Mouse (Mus musculus) neural tube, embryonic 11.5 days (tissue): ENCODE data around the gene Dlx4. TPM values are rescaled to one million over a fixed set of nuclear protein-coding genes. Genes with fewer than 3 reads are reported as not detected.
A peak's percentile ranks its signal among the peaks of the same experiment; 100 is the strongest.

Source experiments
- ATAC-seq: fragments of 200-750 bp; cut with Nextera tagmentation; 2 replicates; pipeline ENCODE4 v1.8.0; 2017; ENCODE audit warnings: moderate number of reproducible peaks, mild to moderate bottlenecking, moderate TSS enrichment, moderate library complexity; ENCODE audit not compliant: insufficient read depth, low FRiP score, low TSS enrichment
- DNase-seq: peaks from one replicate; pipeline ENCODE4 v3.0.0-alpha.2; 2015; ENCODE audit warnings: low spot score
- H3K27ac ChIP-seq: fragments of 300-500 bp; sonication (generic); 2 replicates; pipeline ENCODE4 v1.5.1; 2014; ENCODE audit warnings: low read depth, mild to moderate bottlenecking, low read length
- H3K27me3 ChIP-seq: fragments of 300-500 bp; sonication (generic); 2 replicates; pipeline ENCODE4 v1.6.1; 2014; ENCODE audit warnings: mild to moderate bottlenecking, low read length, mixed read lengths; ENCODE audit not compliant: control insufficient read depth, insufficient read depth
- H3K36me3 ChIP-seq: fragments of 300-500 bp; sonication (generic); 2 replicates; pipeline ENCODE4 v1.6.1; 2014; ENCODE audit warnings: mild to moderate bottlenecking, low read length, moderate library complexity, mixed read lengths; ENCODE audit not compliant: control insufficient read depth, insufficient read depth
- H3K4me1 ChIP-seq: fragments of 300-500 bp; sonication (generic); 2 replicates; pipeline ENCODE4 v1.6.1; 2014; ENCODE audit warnings: low read length, mixed read lengths; ENCODE audit not compliant: control insufficient read depth, insufficient read depth
- H3K4me2 ChIP-seq: fragments of 300-500 bp; sonication (generic); 2 replicates; pipeline ENCODE4 v1.6.1; 2014; ENCODE audit warnings: low read depth, mild to moderate bottlenecking, moderate library complexity
- H3K4me3 ChIP-seq: fragments of 300-500 bp; sonication (generic); 2 replicates; pipeline ENCODE4 v1.5.1; 2014; ENCODE audit warnings: low read depth, low read length
- H3K9ac ChIP-seq: fragments of 300-500 bp; sonication (generic); 2 replicates; pipeline ENCODE4 v1.6.1; 2014; ENCODE audit warnings: mild to moderate bottlenecking, low read length
- H3K9me3 ChIP-seq: fragments of 300-500 bp; sonication (generic); 2 replicates; pipeline ENCODE4 v1.6.1; 2016; ENCODE audit warnings: low read length; ENCODE audit not compliant: control insufficient read depth
- WGBS: fragments of 180-500 bp; shearing (Covaris S2); extraction: QIAGEN DNeasy Blood & Tissue Kit; methylation state at CpG from one replicate; pipeline ENCODE4 v1.1.7; 2014; 5-methylcytosine and 5-hydroxymethylcytosine counted together
- polyA plus RNA-seq: library from polyadenylated mRNA; unstranded; fragments of >200 nt; fragmentation: Nextera tagmentation; extraction: Ambion mirVana; gene quantifications from 2 replicates; pipeline ENCODE4 v1.2.1, GENCODE M21; 2014

The Dlx4 gene
- polyA plus RNA-seq, 1 experiment from 2014 or later: 0.11 TPM

DNA sequence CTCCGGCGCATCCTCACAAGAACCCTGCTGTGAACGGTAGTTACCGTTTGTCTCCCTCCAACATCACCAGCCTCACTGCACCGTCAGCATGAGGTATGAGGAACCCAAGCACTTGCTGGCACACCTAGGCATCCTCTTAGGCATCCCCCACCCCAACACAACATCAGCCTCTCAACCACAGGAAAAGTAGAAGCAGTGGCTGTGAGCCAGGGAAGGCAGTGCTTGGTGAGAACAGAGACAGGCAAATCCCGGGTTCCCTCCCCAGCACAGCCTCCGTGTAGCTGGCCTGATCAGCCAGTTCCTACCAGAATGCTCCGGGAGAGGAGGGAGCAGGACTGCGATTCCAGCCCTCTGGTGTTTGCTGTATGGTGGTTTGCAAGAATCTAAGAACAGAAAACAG is 2.7 kb upstream of the Dlx4 start:
- no peak for ATAC-seq
- under 1% methylated on average over 9 of the region's 9 CpGs for WGBS

DNA sequence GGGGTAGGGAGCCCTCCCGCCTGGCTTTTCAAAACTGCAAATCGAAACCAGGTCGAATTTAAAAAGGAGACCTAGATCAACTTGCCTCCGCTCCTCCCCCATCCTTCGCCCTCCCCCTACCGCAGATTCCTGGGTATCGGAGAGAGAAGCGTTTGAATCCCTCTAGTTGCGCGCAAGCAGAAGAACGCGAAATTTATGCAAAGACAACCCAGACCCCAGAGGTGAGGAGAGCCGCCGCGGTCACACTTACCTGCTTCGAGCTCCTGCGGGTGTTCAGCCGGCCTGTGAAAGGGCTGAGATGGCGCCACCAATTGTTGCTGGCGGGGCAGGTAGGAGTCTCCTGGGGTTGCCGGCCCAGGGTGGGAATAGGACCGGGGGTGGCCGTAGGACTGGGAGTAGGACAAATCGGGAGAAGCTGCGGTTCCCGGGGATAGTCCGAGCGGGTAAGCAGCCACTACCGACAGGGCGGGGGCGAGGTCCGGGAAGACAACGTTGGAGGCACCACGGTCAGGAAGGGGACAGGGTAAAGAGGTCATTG is 1.0 kb downstream of the Dlx4 start:
- Histone ChIP-seq H3K4me3 (peak overlapping the region; percentile 0; the same call in 1 of the 2 replicates), H3K9ac (no peak overlapping the region), H3K9me3 (no peaks in the 10 kb centered on the region), H3K4me2 (no peak overlapping the region; the same call in 1 of the 2 replicates), H3K4me1 (peaks cover 7% of the 10 kb centered on the region; the same call in 1 of the 2 replicates), H3K27ac (no peak overlapping the region), H3K36me3 (no peaks in the 10 kb centered on the region), H3K27me3 (peaks cover 97% of the 10 kb centered on the region)
- DNase-seq (peak; percentile 41), ATAC-seq (no peak)
- whole genome bisulfite sequencing: under 1% methylated on average over 34 of the region's 34 CpGs

More for the DNA sequence above, 2.7 kb upstream of the Dlx4 start:
- Histone ChIP-seq H3K9ac (no peak overlapping the region), H3K4me2 (no peak overlapping the region), H3K4me1 (peaks cover 7% of the 10 kb centered on the region; the same call in 1 of the 2 replicates), H3K27me3 (peaks cover 93% of the 10 kb centered on the region), H3K9me3 (no peaks in the 10 kb centered on the region), H3K36me3 (no peaks in the 10 kb centered on the region), H3K4me3 (no peak overlapping the region), H3K27ac (no peak overlapping the region)
- peak; percentile 29 for DNase-seq

DNA sequence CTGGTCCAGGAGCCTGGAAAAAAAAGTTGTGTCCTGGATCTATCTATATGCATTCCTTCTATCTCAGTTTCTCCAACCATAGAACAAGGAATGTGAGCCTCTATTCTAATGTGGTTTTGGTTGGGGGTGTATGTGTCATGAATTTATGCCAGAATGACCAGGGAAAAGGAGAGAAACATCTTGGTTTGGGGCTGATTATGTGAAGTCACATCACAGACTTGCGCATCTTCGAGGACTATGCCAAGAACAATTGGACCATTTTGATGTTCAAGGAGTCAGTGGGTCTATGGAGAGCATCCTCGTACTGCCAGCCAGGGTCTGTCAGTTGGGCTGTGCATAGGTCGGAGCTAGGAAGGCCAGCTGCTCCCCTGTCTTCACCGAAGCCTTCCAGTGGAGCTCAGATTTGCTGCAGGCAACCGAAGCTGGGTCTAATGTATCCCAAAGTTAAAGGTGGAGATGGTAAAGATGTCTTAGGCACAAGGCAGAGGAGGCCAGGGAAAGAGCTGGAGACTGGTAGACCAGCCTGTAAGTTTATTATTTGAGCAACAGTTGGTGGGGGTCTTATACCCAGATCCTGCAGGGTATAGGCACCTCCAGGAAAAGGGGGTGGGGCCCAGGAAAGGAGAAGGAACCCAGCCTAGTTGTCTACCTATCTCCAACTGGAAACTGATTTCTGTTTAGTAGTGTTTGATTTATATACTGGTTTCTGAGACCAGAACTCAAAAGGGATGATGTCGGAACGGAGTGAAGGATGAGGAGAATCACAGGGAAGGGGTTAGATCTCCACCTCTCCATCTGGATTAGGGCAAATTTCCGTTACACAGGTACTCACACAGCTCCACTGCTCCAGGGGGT is 1.7 kb downstream of the Dlx4 start:
- WGBS: 6% methylated on average over 9 of the region's 9 CpGs
- Histone ChIP-seq H3K4me1 (peaks cover 7% of the 10 kb centered on the region; the same call in 1 of the 2 replicates), H3K36me3 (no peaks in the 10 kb centered on the region), H3K4me2 (no peak overlapping the region), H3K27ac (no peak overlapping the region), H3K27me3 (peaks cover 97% of the 10 kb centered on the region), H3K4me3 (no peak overlapping the region), H3K9me3 (no peaks in the 10 kb centered on the region), H3K9ac (no peak overlapping the region)
- no peak for DNase-seq
- ATAC-seq: no peak

DNA sequence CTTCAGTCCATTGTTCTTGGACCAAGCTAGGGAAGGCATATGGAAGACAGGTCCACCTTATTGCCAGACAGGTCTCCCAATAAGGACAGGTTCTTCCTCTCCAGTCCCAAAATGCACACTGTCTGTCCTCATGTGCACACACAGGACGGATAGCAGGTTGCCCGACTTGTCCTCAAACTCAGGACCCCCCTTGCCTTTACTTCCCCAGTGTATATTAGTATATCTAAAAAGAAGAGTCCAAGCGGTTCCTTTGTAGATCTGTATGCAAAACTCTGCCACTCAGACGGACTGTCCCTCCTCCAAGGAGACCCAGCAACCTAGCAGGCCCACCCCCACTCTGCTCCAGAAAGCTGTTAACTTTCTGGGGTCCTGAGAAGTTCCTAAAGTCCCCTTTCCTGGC is 2.4 kb downstream of the Dlx4 start:
- ATAC-seq (no peak), DNase-seq (peak; percentile 23)
- H3K9me3 ChIP-seq: no peaks in the 10 kb centered on the region
- H3K4me3 ChIP-seq: no peak overlapping the region
- no peak overlapping the region for H3K4me2 ChIP-seq
- no peak overlapping the region for H3K9ac ChIP-seq
- peaks cover 97% of the 10 kb centered on the region for H3K27me3 ChIP-seq
- WGBS: 3% methylated on average over 4 of the region's 4 CpGs
- H3K27ac ChIP-seq: no peak overlapping the region
- H3K36me3 ChIP-seq: no peaks in the 10 kb centered on the region
- peaks cover 10% of the 10 kb centered on the region; the same call in 1 of the 2 replicates for H3K4me1 ChIP-seq

DNA sequence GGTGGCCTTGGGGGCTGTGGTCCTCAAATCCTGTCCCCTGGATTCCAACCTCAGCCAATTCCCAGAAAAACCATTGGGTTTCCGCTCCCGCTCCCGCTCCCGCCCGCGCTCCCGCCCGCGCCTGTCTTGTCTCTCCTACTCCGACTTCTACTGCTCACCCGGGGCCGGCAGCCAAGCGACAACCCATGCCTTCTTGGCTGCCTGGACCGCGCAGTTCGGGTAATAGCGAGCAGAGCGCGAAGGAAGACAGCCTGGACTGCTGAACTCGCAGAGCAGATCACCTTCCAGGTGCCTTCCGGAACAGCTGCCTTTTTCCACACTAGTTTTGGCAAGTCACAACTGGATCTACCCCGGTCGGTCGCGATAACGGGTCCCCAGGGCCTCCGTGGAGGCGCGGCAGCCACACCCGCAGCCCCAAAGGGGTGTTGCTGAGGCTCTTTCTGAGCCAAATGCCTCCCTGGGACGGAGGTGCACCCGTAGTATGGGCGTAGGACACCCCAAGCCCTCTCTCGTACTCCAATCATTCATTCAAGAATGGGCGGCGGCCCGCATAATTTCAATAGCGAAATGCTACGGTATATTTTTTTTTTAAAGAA is 3.0 kb downstream of the Dlx4 start:
- H3K27ac ChIP-seq: no peak overlapping the region
- no peak overlapping the region for H3K4me2 ChIP-seq
- ATAC-seq (no peak), DNase-seq (peak; percentile 51)
- 2% methylated on average over 39 of the region's 39 CpGs for WGBS
- no peaks in the 10 kb centered on the region for H3K36me3 ChIP-seq
- H3K9me3 ChIP-seq: no peaks in the 10 kb centered on the region
- no peak overlapping the region for H3K9ac ChIP-seq
- 0 out of 2 replicates have a peak overlapping the region, but pooled peaks have one; percentile 3 for H3K4me3 ChIP-seq
- peaks cover 10% of the 10 kb centered on the region; the same call in 1 of the 2 replicates for H3K4me1 ChIP-seq
- peaks cover 97% of the 10 kb centered on the region for H3K27me3 ChIP-seq

DNA sequence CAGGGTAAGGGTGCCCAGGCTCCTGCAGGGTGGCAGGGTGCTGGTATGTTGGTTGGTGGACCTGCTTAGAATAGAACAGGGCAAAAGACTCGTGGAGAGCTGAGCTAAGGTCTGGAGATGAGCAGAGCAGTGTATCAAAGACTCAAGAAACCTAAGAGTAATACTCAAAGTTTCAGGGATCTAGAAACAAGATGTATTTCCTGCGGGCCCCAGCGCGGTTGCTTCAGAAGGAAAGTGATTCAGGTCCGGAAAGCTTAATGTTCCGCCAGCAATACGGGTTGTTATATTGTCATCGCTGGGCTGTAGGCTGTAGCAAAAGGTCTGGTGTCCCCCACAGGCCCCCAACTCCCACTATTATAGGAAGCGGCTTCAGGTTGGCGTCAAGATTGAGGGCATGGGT is 3.8 kb downstream of the Dlx4 start:
- H3K27ac ChIP-seq: no peak overlapping the region
- 10% methylated on average over 10 of the region's 10 CpGs for WGBS
- H3K36me3 ChIP-seq: no peaks in the 10 kb centered on the region
- no peak for DNase-seq
- peaks cover 95% of the 10 kb centered on the region for H3K27me3 ChIP-seq
- no peak overlapping the region for H3K4me2 ChIP-seq
- H3K4me1 ChIP-seq: peaks cover 10% of the 10 kb centered on the region; the same call in 1 of the 2 replicates
- no peak for ATAC-seq
- no peaks in the 10 kb centered on the region for H3K9me3 ChIP-seq
- no peak overlapping the region for H3K9ac ChIP-seq
- H3K4me3 ChIP-seq: no peak overlapping the region

DNA sequence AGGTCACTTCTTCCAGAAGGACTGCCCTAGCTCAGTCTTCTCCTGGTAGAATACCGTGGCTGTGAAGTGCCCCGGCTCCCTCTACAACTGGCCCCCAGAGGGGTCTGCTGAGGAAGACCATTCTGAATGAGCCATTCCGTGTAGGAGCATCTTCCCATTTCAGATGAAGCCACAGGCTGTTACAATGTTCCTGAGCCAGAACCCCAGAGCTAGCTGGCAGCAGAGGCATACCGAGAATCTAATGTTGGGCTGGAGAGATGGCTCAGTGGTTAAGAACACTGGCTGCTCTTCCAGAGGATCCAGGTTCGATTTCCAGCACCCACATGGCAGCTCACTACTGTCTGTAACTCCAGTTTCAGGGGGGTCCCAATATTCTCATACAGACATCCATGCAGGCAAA is 6.2 kb downstream of the Dlx4 start:
- Histone ChIP-seq H3K4me1 (0 out of 2 replicates have a peak, but pooled peaks cover 3% of the 10 kb centered on the region), H3K9me3 (no peaks in the 10 kb centered on the region), H3K27me3 (peaks cover 82% of the 10 kb centered on the region), H3K27ac (no peak overlapping the region), H3K36me3 (no peaks in the 10 kb centered on the region), H3K9ac (no peak overlapping the region), H3K4me2 (no peak overlapping the region), H3K4me3 (no peak overlapping the region)
- WGBS: 48% methylated on average over 5 of the region's 5 CpGs
- DNase-seq: no peak
- no peak for ATAC-seq

DNA sequence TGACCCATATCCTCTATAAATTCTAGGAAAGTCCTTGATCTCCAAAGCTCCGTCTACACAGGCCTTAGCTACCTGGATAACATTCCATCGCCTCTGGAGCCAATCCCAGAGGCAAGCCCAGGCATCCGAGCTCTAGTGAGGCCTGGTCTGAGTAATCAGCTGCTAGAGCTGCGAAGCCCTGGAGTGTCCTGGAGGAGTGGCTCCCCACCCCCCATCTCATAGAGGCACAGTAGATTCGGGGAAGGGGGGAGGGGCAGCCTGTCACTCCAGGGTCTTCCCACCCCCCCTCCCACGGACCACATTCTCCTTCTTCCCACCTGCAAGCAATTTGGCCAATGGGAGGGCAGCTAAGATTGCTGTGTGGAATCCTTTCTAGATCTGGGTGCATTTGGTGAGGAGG is 8.8 kb downstream of the Dlx4 start:
- Histone ChIP-seq H3K9me3 (no peaks in the 10 kb centered on the region), H3K27me3 (peaks cover 58% of the 10 kb centered on the region), H3K27ac (no peak overlapping the region), H3K4me3 (no peak overlapping the region), H3K4me1 (0 out of 2 replicates have a peak, but pooled peaks cover 3% of the 10 kb centered on the region), H3K36me3 (no peaks in the 10 kb centered on the region), H3K4me2 (no peak overlapping the region), H3K9ac (no peak overlapping the region)
- no peak for ATAC-seq
- DNase-seq: no peak
- 7% methylated on average over 6 of the region's 6 CpGs for WGBS
